Mouse (Mus musculus) spleen, postnatal 4 days (tissue): ENCODE data around the gene Gnb1l.

ENCODE experiments used
- DNase-seq, 2 experiments: peaks; one replicate each; pipeline ENCODE4 v3.0.0; 2022; ENCODE audit warnings: low spot score in 2 of 2

Gnb1l gene

GRCm38 (mm10) chr16:18498558-18498990 is at the start of gene Gnb1l, which contains the start of gene Rtl10:
TSS of gene Gnb1l (plus strand) at chr16:18498713.
TSS of gene Rtl10 (plus strand) at chr16:18498901.
- peak; percentile 96 to 99 for DNase-seq

DNA sequence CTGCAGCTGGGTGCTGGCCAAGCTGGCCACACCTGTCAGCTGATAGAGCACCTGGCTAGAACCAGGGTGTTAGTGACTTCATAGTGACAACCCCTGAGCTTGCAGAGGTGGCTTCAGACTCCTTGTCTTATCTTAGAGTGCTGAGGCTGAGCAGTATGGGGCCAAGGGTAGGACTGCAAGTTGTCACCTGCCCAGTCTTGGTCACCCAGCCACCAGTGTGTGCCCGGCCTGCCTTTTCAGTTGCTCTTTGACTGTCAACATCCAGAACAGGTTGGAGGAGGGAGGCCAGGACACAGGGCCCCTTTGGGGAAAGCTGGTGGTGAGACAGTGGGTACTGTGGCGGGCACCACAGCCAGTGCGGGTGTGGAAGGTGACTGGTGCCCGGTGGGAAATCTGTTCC is 49.5 kb upstream of the Gnb1l start:
- no peak for DNase-seq

- DNase-seq = no peak
Observed at GRCm38 (mm10) chr16:18451486-18452181, 46.9 kb upstream of the Gnb1l start.

DNA sequence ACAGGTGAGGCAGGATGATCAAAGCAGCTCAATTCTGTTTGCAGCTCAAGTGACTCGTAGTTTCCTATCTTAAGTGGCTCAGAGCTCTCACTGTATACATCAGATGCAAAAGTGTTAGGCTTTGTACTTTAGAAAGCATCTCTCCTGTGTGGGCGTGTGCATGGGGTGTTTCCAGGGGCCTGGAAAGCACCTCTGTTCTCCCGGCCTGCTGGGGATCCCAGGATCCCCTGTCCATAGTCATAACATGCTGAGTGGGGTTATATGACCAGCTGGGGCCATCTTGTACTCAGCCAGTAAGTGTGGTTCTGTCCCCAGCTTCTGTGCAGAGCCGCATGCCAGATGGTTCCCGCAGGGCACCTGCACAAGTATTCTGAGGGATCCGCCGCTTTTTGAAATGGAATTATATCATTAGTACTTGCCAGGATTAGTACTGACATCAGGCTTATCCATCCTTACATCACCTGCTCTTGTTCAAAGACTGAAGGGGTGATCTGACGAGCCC is 46.1 kb upstream of the Gnb1l start:
- DNase-seq = no peak

GRCm38 (mm10) chr16:18453846-18454245 is 44.7 kb upstream of the Gnb1l start:
- no peak for DNase-seq

- no peak for DNase-seq
Observed at GRCm38 (mm10) chr16:18455407-18455806, 43.1 kb upstream of the Gnb1l start.

DNA sequence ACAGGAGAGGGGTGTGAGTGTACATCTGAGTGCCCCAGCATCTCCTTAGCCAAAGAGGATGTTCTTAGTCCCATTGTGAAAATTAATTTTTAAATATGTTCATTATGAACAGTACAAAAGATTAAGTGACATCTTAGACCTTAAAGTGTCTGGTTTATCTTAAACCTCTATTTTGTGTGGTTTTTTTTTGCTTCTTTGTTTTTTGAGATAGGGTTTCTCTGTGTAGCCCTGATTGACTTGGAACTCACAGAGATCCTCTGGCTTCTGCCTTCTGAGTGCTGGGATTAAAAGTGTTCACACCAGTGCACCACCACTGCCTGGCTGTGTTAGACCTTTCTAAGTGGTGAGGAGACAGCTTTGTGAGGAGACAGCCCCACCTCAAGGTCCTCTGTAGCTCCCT is 39.9 kb upstream of the Gnb1l start:
- DNase-seq = no peak

DNA sequence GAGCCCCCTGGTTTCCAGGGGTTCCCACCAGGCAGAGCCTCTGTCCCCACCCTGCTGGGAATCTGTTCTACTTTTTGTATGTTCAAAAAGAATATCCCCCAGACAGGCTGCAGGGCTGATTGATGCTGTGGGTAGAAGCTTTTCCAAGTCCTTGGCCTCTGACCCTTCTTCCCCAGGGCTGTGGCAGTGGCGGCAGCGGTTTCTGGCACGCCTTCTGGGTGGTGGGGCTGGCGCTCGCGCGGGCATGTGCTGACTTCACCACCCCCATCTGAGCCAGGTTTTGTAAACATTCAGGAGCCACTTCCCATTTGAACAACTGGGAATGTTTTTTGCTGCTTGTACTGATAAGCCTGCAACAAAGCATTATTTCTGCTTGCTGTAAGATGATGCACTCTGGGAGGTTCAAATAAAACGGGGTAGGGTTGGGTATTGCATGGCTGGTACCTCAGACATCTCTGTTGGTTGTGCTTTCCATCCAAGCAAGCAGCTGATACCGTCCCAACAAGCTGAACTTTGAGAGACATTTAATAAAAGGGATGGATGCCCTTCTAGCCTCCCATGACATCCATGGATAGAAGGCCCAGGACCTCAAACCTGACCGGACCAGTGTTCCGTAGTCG is 39.1 kb upstream of the Gnb1l start:
- DNase-seq = no peak

GRCm38 (mm10) chr16:18459955-18460370 is 38.5 kb upstream of the Gnb1l start:
- DNase-seq = peak in 1 of 2 experiments; percentile 51

GRCm38 (mm10) chr16:18460826-18461225 is 37.7 kb upstream of the Gnb1l start:
- no peak for DNase-seq

- DNase-seq = no peak
Observed at GRCm38 (mm10) chr16:18462031-18462430, 36.5 kb upstream of the Gnb1l start.

DNA sequence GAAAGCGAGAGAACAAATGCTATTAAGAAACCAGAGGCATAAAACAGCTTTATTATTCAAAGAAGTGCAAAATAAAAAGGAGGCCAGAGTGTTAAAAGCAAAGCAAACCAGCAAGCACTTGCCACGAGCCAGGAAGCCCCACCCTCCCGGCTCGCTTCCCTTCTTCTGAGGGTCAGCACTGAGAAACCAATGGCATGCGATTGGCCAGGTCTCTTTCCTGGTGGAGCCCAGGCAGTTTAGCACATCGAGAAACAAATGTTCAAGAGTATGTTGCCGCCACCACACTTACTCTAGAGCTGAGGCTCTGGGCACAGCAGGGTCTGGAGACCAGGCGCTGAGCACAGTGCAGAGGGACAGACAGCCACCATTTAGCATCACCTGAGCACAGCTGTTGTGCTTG is 35.9 kb upstream of the Gnb1l start:
- no peak for DNase-seq

- no peak for DNase-seq
Observed at GRCm38 (mm10) chr16:18464271-18464670, 34.2 kb upstream of the Gnb1l start.

GRCm38 (mm10) chr16:18470829-18471228 is 27.7 kb upstream of the Gnb1l start:
- DNase-seq = no peak

DNA sequence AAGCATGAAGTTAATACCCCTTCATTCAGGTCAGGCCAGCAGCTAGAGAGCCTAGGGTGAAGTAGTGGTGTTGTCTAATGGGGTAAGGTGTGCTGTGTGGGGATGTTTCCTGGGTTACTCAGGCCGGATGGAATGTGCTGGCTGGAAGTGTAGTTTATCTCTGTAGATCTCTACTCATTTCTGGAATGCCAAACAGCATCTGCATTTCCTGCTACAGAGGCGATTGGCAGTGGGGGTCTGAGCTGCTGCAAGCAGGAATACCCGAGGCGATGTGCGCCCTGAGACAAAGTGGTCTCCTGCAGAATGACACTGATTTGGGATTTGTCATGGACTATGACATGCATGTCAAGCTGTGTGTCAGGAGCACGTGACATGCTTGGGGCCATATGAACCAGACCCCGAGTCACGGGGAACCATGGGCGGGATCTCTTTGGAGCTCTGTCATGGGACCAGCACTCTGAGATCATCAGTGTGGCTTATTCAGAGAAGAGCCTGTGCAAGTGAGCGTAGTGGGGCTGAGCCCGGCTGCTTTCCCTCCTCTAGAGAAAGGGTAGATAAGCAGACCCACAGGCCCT is 27.0 kb upstream of the Gnb1l start:
- DNase-seq = no peak

DNA sequence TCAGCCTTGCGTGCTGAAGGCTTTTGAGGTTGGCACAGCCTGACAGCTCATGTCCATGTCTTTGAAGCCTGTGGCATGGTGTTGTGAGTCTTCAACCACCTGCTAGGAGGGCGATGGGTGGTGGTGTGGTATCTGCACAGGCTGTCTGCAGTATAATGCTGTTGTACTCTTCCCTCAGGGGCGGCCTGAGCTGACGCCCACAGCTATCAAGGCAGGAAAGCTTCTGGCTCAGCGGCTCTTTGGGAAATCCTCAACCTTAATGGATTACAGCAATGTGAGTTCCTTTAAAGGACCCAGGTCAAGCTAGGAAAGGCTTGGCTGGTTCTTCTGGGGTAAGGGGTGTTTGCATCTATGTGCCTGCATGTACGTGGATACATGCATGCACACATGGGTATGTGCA is 26.5 kb upstream of the Gnb1l start:
- no peak for DNase-seq

DNA sequence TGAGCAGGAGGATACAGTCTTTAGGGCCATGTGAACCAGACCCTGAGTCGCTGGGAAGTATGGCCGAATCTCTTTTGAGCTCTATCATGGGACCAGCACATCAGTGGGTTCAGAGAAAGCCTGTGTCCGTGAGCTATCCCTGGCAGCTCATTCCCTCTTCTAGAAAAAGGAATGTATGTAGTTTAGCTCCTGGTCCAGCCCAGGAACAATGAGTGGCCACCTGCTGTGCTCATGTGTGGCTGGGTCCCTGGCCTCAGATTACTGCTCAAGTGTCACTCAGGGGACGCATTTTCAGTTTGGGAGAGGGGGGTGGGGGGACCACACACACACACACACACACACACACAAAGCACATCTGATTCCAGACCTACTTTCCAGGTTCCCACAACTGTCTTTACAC is 26.1 kb upstream of the Gnb1l start:
- no peak for DNase-seq

DNA sequence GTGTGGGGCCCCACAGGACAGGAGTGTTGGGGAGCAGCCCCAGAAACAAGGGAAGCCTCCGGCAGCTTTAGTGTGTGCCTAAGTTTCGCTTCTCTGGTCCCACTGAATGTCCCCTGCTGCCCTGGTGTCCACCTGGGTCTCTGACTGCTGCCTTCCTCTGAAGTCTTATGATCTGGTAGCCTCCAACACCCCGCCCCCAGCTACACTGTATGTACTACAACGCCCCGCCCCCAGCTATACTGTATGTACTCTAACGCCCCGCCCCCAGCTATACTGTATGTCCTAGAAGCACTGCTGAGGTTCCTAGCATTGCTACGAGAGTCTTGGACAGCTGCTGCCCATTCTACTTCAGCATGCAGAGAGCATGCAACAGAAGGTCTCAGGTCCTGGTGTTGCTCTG is 25.5 kb upstream of the Gnb1l start:
- DNase-seq = no peak

DNA sequence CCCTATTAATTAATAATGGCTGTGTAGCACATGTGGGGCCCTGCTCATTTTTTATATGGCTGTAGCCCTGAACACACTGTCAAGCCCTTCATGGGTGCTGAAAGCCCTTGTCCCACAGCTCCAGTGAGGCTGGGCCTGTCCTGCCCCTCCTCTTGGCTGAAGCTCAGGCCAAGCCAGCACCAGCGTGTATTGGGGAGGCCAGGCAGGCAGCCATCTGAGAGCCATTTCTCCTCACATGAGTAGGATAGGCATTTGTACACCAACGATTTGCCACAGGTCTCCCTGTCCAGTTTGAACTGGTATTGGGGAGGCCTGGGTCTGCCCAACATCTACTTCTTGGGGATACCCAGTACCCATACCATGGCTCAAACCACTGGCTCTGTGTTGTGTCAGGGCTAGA is 24.5 kb upstream of the Gnb1l start:
- DNase-seq = no peak

DNA sequence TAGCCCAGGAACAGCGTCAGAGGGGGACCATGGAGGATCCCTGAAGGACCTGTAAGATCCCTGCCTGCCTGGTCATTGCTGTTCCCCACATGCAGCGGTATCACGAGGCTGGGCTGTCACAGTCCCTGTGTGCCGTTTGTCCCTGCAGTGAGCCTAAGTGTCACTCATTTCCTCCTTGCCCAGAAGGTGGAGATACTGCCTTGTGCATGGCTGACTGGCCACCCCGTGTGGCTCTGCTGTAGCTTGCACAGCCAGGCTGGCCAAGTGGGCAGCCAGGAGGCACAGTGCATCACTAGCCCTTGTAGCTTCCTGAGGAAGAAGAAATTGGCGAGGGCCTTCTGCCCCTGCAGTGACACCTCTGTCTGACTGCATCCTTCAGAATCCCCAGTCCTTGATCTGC is 20.5 kb upstream of the Gnb1l start:
- no peak for DNase-seq

- no peak for DNase-seq
Observed at GRCm38 (mm10) chr16:18479667-18480066, 18.8 kb upstream of the Gnb1l start.

DNA sequence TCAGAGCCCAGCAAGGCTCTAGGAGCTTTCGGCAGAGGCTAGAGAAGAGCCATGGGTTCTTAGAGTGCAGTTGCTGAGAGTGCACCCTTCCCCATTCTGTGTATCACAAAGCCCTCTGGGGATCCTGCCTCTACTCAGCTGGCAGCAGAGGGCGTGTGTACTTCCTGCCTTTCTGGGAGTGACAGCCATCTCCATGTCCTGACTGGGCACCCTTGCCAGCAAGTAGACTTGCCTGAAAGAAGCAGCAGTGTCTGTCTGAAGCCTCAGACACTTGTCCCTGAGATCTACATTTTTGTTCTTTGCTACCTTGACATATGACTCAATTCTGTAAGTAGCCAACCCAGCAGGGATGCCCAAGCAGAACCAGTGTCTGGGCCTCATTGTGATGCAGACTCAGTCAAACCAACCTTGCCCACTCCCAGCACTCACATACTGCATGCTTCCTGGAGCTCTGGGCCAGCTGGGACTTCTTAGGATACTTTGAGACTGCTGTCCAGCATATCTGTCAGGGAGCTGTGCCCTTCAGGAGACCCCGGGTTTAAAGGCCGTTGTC is 17.5 kb upstream of the Gnb1l start:
- no peak for DNase-seq

GRCm38 (mm10) chr16:18482431-18482830 is 16.1 kb upstream of the Gnb1l start:
- DNase-seq = no peak
